Mouse (Mus musculus): ENCODE data around the gene Smco3.

DNA sequence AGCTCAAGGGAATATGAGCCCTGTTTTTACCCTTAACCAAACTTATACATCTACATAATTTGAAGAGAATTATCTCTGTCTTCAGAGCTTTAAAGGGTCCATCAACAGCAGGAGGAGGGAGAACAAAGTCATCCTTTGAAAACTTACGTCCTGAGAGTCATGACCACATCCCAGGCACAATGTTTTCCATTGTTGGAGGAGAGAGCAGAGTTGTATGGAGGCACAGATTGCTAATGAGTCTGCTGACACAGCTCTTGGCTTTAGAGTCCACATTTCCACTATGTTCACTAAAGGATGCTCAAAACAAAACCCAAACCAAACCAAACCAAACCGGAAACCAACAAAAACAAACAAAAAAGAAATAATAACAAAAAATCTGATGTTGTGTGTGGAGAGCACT, 9.7 kb upstream of the Smco3 start:
- TF ChIP-seq CTCF (IDR thresholded peaks at IDR 0.05; ENCODE audit: low read depth, low read length) (no peak), POLR2A (IDR thresholded peaks at IDR 0.05; ENCODE audit: extremely low read depth, insufficient read depth, low read length) (no peak)
